Mouse (Mus musculus): ENCODE data around the gene Ppl. TPM values are rescaled to one million over a fixed set of nuclear protein-coding genes. Genes with fewer than 3 reads are reported as not detected.

The Ppl gene
- 0.06 and 0.21 TPM in 2 replicates for polyA plus RNA-seq (2015; fragmentation: Nextera tagmentation; extraction: Ambion mirVana)

GRCm38 (mm10) chr16:5132401-5132801 is at the start of gene Ppl:
TSS of gene Ppl (minus strand) at chr16:5132421.
- H3K9ac ChIP-seq (replicated peaks; ENCODE audit: low read depth, low read length): 0 out of 2 replicates have a peak within 1 kb of the TSS, but pooled peaks have one; percentile 13
- peaks cover 44% of the 10 kb centered on the region for H3K27me3 ChIP-seq (replicated peaks; ENCODE audit: control insufficient read depth, insufficient read depth, low read length)
- H3K9me3 ChIP-seq (ENCODE audit: control insufficient read depth, low read length): no peaks in the 10 kb centered on the region
- H3K4me2 ChIP-seq (ENCODE audit: low read length): peak within 1 kb of the TSS; percentile 42
- H3K27ac ChIP-seq (ENCODE audit: low read length): no peak within 1 kb of the TSS
- no peaks in the 10 kb centered on the region for H3K36me3 ChIP-seq (ENCODE audit: control insufficient read depth, insufficient read depth)
- WGBS: 1% methylated on average over 39 of the region's 39 CpGs
- ATAC-seq: no peak
- H3K4me3 ChIP-seq (replicated peaks; ENCODE audit: low read length): peak within 1 kb of the TSS; percentile 33
- H3K4me1 ChIP-seq (replicated peaks; ENCODE audit: control insufficient read depth, insufficient read depth, low read length): peaks cover 7% of the 10 kb centered on the region

DNA sequence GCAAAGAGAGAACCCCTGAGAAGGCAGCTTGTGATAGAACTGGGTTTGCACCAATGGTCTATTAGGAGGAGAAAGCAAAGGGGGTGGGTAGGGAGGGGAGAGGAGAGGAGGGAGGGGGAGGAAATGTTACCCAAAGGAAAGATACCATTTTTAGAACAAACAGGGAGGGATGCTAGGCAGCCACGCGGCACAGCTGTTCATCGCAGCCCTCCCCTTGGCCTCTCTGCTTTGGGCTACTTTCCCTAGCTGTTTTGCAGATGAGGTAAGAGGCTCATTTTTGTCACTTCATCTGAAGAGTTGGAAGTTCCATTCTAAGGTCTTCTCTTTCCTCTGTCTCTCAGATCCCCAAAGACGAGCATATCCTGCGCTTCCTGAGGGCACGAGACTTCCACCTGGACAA is 40.4 kb upstream of the Ppl start:
- Histone ChIP-seq H3K36me3 (ENCODE audit: control insufficient read depth, insufficient read depth) (no peaks in the 10 kb centered on the region), H3K27me3 (replicated peaks; ENCODE audit: control insufficient read depth, insufficient read depth, low read length) (no peaks in the 10 kb centered on the region), H3K27ac (ENCODE audit: low read length) (no peak overlapping the region), H3K9ac (replicated peaks; ENCODE audit: low read depth, low read length) (no peak overlapping the region), H3K4me2 (ENCODE audit: low read length) (no peak overlapping the region), H3K4me3 (replicated peaks; ENCODE audit: low read length) (no peak overlapping the region), H3K4me1 (replicated peaks; ENCODE audit: control insufficient read depth, insufficient read depth, low read length) (no peaks in the 10 kb centered on the region), H3K9me3 (ENCODE audit: control insufficient read depth, low read length) (no peaks in the 10 kb centered on the region)
- ATAC-seq: no peak
- 97% methylated on average over 6 of the region's 6 CpGs for WGBS

GRCm38 (mm10) chr16:5168829-5169228 is 36.6 kb upstream of the Ppl start:
- no peaks in the 10 kb centered on the region for H3K36me3 ChIP-seq (ENCODE audit: control insufficient read depth, insufficient read depth)
- WGBS: 70% methylated on average over 4 of the region's 5 CpGs
- H3K4me1 ChIP-seq (replicated peaks; ENCODE audit: control insufficient read depth, insufficient read depth, low read length): no peaks in the 10 kb centered on the region
- H3K9me3 ChIP-seq (ENCODE audit: control insufficient read depth, low read length): no peaks in the 10 kb centered on the region
- H3K27ac ChIP-seq (ENCODE audit: low read length): no peak overlapping the region
- H3K27me3 ChIP-seq (replicated peaks; ENCODE audit: control insufficient read depth, insufficient read depth, low read length): no peaks in the 10 kb centered on the region
- no peak overlapping the region for H3K9ac ChIP-seq (replicated peaks; ENCODE audit: low read depth, low read length)
- ATAC-seq: no peak
- H3K4me2 ChIP-seq (ENCODE audit: low read length): no peak overlapping the region
- H3K4me3 ChIP-seq (replicated peaks; ENCODE audit: low read length): no peak overlapping the region

DNA sequence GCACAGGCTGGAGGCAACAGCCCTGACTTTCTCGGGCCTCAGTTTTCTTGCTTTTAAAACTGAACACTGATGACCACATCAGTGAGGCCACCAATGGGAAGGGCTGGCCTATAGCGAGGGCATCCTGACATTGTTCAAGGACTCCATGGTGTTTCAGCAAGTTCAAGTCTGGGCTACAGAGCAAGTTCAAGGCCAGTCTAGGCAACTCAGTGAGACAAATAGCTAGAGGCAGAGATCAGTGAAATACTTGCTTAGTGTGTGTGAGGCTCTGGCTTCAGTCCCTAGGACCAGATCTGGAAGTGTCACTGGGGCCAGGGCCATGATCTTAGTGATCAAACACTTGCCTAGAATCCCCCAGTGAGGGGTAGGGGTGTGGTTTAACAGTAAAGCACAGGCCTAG is 35.8 kb upstream of the Ppl start:
- Histone ChIP-seq H3K27ac (ENCODE audit: low read length) (no peak overlapping the region), H3K9ac (replicated peaks; ENCODE audit: low read depth, low read length) (no peak overlapping the region), H3K4me1 (replicated peaks; ENCODE audit: control insufficient read depth, insufficient read depth, low read length) (no peaks in the 10 kb centered on the region), H3K36me3 (ENCODE audit: control insufficient read depth, insufficient read depth) (no peaks in the 10 kb centered on the region), H3K27me3 (replicated peaks; ENCODE audit: control insufficient read depth, insufficient read depth, low read length) (no peaks in the 10 kb centered on the region), H3K4me2 (ENCODE audit: low read length) (no peak overlapping the region), H3K9me3 (ENCODE audit: control insufficient read depth, low read length) (no peaks in the 10 kb centered on the region), H3K4me3 (replicated peaks; ENCODE audit: low read length) (no peak overlapping the region)
- no peak for ATAC-seq
- 90% methylated on average over 2 of the region's 2 CpGs for WGBS

DNA sequence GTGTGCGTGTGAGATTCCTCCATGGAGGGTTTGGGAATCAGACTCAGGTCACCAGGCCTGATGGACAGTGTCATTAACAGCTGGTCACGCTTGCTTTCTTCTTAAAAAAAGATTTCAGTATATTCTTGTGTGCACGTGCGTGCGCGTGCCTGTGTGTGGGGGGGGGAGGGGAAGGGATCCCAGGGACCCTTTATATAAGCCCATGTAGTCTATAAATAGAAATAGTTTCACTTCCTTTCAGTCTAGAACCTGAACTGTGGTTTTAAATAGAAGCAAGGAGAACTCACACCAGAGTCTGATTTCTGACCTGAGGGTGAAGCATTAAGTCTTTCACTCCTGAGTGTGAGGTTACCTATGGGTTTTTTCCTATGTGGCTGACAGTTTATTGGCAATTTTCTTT is 32.1 kb upstream of the Ppl start:
- Histone ChIP-seq H3K36me3 (ENCODE audit: control insufficient read depth, insufficient read depth) (no peaks in the 10 kb centered on the region), H3K9me3 (ENCODE audit: control insufficient read depth, low read length) (no peaks in the 10 kb centered on the region), H3K27ac (ENCODE audit: low read length) (no peak overlapping the region), H3K4me2 (ENCODE audit: low read length) (no peak overlapping the region), H3K4me1 (replicated peaks; ENCODE audit: control insufficient read depth, insufficient read depth, low read length) (no peaks in the 10 kb centered on the region), H3K27me3 (replicated peaks; ENCODE audit: control insufficient read depth, insufficient read depth, low read length) (no peaks in the 10 kb centered on the region), H3K9ac (replicated peaks; ENCODE audit: low read depth, low read length) (no peak overlapping the region), H3K4me3 (replicated peaks; ENCODE audit: low read length) (no peak overlapping the region)
- 82% methylated on average over 6 of the region's 6 CpGs for WGBS
- ATAC-seq: no peak

- Histone ChIP-seq H3K36me3 (ENCODE audit: control insufficient read depth, insufficient read depth) (no peaks in the 10 kb centered on the region), H3K27ac (ENCODE audit: low read length) (no peak overlapping the region), H3K4me1 (replicated peaks; ENCODE audit: control insufficient read depth, insufficient read depth, low read length) (no peaks in the 10 kb centered on the region), H3K9me3 (ENCODE audit: control insufficient read depth, low read length) (no peaks in the 10 kb centered on the region), H3K4me2 (ENCODE audit: low read length) (no peak overlapping the region), H3K9ac (replicated peaks; ENCODE audit: low read depth, low read length) (no peak overlapping the region), H3K27me3 (replicated peaks; ENCODE audit: control insufficient read depth, insufficient read depth, low read length) (no peaks in the 10 kb centered on the region), H3K4me3 (replicated peaks; ENCODE audit: low read length) (no peak overlapping the region)
- WGBS: 83% methylated on average over 8 of the region's 8 CpGs
- ATAC-seq: no peak
Observed at GRCm38 (mm10) chr16:5159248-5159647, 27.0 kb upstream of the Ppl start.

DNA sequence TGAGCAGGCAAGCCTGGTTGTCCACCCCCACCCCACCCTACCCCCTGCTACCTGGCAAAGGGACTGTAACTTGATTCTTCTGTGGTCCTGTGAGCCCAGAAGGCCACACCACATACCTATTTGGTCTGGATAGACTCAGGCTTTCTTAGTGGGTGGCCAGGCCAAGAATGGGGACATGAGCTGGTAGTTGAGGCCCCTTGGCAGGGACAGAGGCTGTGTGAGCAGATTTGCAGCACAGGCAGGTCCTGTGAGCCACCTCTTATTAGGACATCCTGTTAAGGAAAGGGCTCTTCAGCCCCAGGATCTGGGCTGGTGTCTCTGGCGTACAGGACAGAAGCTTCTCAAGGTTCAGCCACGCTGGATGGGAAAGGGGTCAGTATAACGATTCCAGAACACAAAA is 24.9 kb upstream of the Ppl start:
- Histone ChIP-seq H3K36me3 (ENCODE audit: control insufficient read depth, insufficient read depth) (no peaks in the 10 kb centered on the region), H3K4me1 (replicated peaks; ENCODE audit: control insufficient read depth, insufficient read depth, low read length) (no peaks in the 10 kb centered on the region), H3K9ac (replicated peaks; ENCODE audit: low read depth, low read length) (no peak overlapping the region), H3K4me3 (replicated peaks; ENCODE audit: low read length) (no peak overlapping the region), H3K9me3 (ENCODE audit: control insufficient read depth, low read length) (no peaks in the 10 kb centered on the region), H3K27me3 (replicated peaks; ENCODE audit: control insufficient read depth, insufficient read depth, low read length) (no peaks in the 10 kb centered on the region), H3K27ac (ENCODE audit: low read length) (no peak overlapping the region), H3K4me2 (ENCODE audit: low read length) (no peak overlapping the region)
- no peak for ATAC-seq
- 89% methylated on average over 3 of the region's 3 CpGs for WGBS

DNA sequence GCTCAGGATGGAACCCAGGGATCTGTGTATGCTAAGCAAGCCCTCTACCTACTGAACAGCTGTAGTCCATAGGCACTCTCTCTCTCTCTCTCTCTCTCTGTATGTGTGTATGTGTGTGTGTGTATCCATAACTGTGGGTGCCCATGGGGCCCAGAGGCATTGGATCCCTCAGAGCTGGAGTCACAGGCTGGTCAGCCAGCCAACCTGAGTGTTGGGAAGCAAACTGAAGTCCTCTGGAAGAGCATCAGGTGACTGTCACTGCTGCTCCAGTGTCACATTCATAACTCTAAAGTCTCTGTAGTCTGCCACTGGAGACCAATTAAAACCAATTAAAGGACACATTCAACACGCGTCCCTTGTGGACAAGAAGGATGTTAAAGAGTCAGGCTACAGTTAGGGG is 24.3 kb upstream of the Ppl start:
- Histone ChIP-seq H3K4me3 (replicated peaks; ENCODE audit: low read length) (no peak overlapping the region), H3K4me2 (ENCODE audit: low read length) (no peak overlapping the region), H3K36me3 (ENCODE audit: control insufficient read depth, insufficient read depth) (no peaks in the 10 kb centered on the region), H3K4me1 (replicated peaks; ENCODE audit: control insufficient read depth, insufficient read depth, low read length) (no peaks in the 10 kb centered on the region), H3K27me3 (replicated peaks; ENCODE audit: control insufficient read depth, insufficient read depth, low read length) (no peaks in the 10 kb centered on the region), H3K27ac (ENCODE audit: low read length) (no peak overlapping the region), H3K9ac (replicated peaks; ENCODE audit: low read depth, low read length) (no peak overlapping the region), H3K9me3 (ENCODE audit: control insufficient read depth, low read length) (no peaks in the 10 kb centered on the region)
- 61% methylated on average over 2 of the region's 2 CpGs for WGBS
- no peak for ATAC-seq

DNA sequence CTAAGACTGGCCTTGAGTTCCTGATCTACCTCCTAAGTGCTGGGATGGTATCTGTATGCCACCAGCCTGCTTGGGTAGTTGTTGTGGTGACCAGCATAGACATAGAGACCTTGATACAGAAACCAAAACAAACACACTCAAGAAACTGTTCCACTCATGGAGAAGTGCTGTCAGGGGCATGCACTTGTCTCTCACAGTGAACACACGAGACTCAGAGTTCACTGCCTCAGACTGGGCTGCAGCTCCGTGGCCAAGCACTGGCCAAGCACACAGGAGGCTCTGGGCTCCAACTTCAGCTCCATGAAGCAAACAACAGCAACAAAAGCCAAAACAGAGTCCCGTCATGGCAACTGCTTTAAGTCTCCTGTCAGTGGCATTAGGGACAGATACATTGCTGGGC is 22.8 kb upstream of the Ppl start:
- 67% methylated on average over 3 of the region's 3 CpGs for WGBS
- H3K4me3 ChIP-seq (replicated peaks; ENCODE audit: low read length): no peak overlapping the region
- no peak overlapping the region for H3K9ac ChIP-seq (replicated peaks; ENCODE audit: low read depth, low read length)

DNA sequence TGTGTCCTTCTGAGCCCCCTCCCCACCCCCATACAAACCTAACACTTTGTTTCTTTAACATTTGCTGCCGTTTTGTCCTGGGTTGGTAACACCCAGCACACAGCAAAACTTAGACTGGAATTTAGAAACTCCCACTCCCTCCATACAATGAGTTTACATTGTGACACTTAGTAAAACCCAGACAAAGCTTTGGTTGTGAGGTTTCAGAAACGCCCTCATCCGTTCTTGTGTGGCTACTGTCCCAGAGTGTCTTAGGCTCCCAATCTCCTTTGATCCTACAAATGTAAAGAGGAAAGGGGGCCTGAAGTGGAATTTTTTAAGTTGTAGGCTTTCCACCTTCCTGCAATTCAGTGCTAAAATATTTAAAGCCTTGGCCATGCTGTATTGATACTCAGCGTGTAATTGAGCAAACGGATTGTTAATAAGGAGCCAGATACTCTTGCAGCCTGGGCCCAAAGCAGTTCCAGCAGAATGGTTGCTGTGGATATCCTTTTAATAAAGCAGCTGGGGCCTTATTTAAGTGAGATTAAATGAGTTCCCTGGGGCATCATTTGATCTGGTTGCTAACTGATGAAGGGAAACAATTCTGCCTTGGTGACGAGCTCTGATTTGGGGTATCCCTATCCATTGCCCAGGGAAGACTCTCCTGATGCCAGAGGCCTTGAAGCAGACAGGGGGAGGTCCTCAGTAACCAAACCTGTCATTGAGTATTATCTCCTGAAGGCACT is 21.2 kb upstream of the Ppl start:
- H3K27me3 ChIP-seq (replicated peaks; ENCODE audit: control insufficient read depth, insufficient read depth, low read length): 0 out of 2 replicates have a peak, but pooled peaks cover 3% of the 10 kb centered on the region
- no peak for ATAC-seq
- no peak overlapping the region for H3K4me2 ChIP-seq (ENCODE audit: low read length)
- H3K4me1 ChIP-seq (replicated peaks; ENCODE audit: control insufficient read depth, insufficient read depth, low read length): no peaks in the 10 kb centered on the region
- no peak overlapping the region for H3K27ac ChIP-seq (ENCODE audit: low read length)
- no peak overlapping the region for H3K9ac ChIP-seq (replicated peaks; ENCODE audit: low read depth, low read length)
- no peaks in the 10 kb centered on the region for H3K9me3 ChIP-seq (ENCODE audit: control insufficient read depth, low read length)
- no peaks in the 10 kb centered on the region for H3K36me3 ChIP-seq (ENCODE audit: control insufficient read depth, insufficient read depth)
- WGBS: 7% methylated on average over 6 of the region's 6 CpGs
- no peak overlapping the region for H3K4me3 ChIP-seq (replicated peaks; ENCODE audit: low read length)

More for the DNA sequence above, 22.8 kb upstream of the Ppl start:
- Histone ChIP-seq H3K9me3 (ENCODE audit: control insufficient read depth, low read length) (no peaks in the 10 kb centered on the region), H3K36me3 (ENCODE audit: control insufficient read depth, insufficient read depth) (no peaks in the 10 kb centered on the region), H3K4me2 (ENCODE audit: low read length) (no peak overlapping the region), H3K27me3 (replicated peaks; ENCODE audit: control insufficient read depth, insufficient read depth, low read length) (no peaks in the 10 kb centered on the region), H3K4me1 (replicated peaks; ENCODE audit: control insufficient read depth, insufficient read depth, low read length) (no peaks in the 10 kb centered on the region), H3K27ac (ENCODE audit: low read length) (no peak overlapping the region)
- ATAC-seq: no peak

Data from forebrain, embryonic 16.5 days (tissue).